Mouse (Mus musculus): Measurements from ENCODE around the gene Tyk2. TPM values are rescaled to one million over a fixed set of nuclear protein-coding genes. Genes with fewer than 3 reads are reported as not detected.

Tyk2 gene
- polyA plus RNA-seq (2012; rRNA removed): 7.8 and 8.0 TPM in 2 replicates

DNA sequence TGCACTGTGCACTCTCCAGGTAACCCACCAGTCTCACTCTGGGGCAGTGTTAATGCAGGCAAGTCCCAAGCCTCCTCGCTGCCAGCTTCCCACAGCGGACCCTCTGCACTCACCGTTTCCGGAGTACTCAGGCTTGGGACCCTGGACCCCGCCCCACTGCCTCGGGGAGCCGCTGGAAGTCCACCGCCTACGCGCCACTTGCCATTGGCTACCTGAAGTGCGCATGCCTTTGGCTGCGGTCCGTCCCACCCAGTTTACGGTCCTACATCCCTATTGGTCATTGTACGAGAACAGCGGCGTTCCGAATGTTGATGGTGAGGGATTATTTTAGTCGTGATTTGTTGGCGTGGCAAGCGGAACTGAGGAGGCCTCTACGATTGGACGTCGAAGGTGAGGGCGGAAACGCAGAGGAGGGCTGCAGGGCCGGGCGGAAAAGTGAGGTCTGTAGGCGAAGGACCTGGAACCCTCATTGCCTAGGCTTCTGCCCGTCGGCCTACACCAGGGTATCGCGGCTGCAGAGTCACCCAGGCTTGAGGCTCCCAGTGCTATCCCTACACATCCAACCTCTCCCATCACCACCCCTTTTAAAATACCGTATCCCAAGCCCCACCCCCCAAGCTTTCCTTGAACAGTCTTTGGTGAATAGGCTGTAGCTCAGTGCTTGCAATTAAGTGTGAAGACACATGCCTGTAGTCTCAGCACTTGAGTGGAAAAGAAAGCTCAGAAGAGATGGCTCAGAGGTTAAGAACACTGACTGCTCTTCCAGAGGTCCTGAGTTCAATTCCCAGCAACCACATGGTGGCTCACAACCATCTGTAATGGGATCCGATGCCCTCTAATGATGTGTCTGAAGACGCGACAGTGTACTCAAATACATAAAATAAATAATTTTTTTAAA lies at the start of gene Tyk2:
Gene Tyk2, minus strand, starts transcription at position 185 of the 898 bp plus-strand sequence.

DNA sequence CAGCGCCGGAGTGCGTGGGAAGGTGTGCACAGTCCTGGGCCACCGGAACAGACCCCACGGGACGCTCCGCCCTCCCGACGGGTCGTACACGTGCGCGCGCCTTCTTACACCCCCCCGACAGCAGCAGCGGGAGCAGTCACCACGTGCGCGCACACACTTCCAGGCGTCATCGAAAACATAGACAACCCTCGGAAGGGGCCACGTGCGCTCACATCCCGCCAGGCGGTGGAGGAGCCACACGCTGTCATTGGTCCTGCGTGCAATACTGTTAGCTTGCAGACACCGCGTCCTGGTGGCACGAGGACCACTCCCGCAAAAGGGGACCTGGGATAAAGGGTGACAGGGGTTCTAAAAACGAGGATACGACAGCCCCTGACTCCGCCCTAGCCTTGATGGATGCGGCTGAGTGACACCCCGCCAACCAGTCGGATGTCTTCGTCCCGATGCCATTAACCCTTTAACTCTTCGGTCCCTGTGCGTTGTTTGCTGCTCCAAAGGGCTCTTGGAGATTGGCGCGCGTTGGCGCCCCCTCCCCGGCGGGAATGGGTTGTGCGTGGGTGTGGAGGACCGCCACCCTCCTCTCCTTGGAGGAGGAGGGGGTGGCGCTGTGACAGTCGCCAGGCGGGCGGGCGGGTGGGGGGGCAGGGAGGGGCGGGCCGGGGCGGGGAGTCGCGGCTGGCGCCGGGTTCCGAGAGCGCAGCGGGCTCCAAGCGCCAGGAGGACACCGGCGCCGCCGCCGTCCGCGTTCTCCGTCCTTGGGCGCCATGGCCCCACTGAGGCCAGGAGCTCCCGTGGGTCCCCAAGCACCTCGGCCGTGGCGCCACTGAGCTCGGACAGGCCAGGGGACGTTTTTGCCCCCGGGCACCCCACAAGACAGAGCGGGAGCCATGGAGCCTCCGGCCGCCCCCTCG lies 34.3 kb upstream of the Tyk2 start, which contains the start of gene Pde4a:
Gene Pde4a, plus strand, starts transcription at position 674 of the 911 bp plus-strand sequence.

DNA sequence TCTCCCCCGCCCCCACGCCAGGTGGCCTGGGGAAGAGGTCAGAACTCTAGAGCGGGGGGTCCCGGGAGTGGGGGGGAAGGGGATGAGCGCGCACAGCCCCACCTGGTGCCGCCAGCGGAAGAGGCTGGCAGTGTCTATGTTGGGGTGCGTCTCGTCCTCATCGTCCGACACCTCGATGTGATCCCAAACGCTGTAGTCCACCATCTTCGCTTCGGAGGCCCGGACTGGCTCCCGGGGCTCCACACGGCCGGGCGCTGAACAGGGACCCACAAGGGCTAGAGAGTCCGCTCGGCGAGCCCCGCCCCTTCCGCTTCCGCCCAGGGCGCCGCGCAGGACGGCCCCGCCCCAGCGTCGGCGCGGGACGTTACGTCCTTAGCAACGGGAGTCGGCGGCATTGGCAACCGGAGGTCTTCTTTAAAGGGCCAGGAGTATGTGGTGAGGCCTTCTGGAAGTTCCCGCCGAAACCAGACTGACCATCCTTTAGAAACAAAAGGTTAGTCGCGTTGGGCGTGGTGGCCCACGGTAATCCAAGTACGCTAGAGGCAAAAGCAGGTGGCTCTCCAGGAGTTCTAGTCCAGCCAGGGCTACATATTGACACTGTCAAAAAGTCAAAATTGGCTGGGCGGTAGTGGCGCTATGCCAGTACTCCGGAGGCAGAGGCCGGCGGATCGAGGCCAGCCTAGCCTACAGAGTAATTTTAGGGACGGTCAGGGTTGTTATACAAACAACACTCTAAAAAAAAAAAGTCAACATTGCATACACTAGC lies 18.8 kb upstream of the Tyk2 start, which contains the start of gene Cdc37:
Gene Cdc37, minus strand, starts transcription at position 329 of the 766 bp plus-strand sequence.

DNA sequence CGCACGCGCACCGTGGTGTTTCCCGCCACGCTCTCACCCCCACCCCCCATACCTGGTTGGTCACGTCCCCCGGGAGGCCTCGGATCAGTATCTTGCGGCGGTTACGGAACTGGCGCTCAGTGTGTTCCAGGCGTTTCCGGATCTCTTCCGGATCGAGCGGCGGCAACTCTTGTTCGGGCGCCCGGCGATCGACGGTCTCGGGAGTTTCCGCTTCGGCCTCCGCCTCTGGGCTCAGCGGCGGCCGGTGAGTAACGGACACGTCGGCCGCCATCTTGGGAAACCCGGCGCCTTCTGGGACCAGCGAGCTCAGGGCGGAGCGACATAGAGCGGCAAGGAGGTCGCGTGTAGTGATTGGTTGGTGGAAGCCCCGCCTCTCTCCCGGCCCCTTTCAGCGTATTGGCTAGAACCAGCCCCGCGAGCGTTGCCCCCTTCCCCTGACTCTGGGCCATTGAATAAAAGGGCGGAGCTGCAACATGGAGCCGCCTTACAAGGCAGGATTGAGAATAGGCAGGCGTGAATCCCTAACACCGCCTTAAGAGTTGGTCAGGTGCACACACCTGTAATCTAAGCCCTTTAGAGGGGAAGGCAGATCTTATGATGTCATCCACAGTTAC lies 39.2 kb downstream of the Tyk2 start, which contains the start of the genes Gm38431 and Raver1:
Gene Gm38431, minus strand, starts transcription at position 291 of the 614 bp plus-strand sequence.
Gene Raver1, minus strand, starts transcription at position 302 of the 614 bp plus-strand sequence.

DNA sequence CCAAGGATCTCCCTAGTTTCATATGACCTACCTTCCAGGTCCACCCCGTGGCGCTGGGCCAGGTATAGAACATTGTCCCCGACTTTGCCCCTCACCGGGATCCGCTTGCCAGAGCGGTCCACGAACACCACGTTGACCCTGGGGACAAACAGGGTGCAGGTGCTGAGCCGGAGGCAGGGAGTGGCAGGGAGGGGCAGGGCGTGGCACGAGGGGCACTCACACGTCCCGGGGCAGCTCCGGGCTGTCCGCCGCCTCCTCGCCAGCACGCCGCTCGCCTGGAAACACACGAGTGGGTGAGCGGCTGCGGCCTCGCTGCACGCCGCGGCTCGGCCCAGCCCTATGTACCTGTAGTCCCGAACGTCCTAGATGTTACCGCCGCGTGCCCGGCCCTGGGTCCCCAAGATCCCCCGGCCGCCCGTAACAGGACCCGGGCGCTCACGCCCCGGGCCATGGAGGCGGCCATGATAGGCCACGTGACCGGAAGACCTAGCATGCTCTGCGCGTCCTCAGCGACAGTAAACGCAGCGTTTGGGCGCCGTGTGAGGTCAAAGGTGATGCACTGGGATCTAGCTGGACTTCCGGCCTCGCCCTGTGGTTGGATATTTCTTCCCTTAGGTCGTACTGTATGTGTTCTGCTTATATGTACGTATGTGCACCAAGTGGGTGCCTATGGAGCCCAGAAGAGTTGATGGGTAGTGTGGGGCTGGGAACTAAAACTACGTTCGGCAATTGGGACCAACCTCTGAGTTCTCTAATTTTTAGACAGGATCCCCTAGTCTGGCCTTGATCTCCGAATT lies 57.8 kb downstream of the Tyk2 start, which contains the start of the genes Gm49373 and Fdx1l:
Gene Gm49373, minus strand, starts transcription at position 53 of the 797 bp plus-strand sequence.
Gene Fdx1l, minus strand, starts transcription at position 571 of the 797 bp plus-strand sequence.

DNA sequence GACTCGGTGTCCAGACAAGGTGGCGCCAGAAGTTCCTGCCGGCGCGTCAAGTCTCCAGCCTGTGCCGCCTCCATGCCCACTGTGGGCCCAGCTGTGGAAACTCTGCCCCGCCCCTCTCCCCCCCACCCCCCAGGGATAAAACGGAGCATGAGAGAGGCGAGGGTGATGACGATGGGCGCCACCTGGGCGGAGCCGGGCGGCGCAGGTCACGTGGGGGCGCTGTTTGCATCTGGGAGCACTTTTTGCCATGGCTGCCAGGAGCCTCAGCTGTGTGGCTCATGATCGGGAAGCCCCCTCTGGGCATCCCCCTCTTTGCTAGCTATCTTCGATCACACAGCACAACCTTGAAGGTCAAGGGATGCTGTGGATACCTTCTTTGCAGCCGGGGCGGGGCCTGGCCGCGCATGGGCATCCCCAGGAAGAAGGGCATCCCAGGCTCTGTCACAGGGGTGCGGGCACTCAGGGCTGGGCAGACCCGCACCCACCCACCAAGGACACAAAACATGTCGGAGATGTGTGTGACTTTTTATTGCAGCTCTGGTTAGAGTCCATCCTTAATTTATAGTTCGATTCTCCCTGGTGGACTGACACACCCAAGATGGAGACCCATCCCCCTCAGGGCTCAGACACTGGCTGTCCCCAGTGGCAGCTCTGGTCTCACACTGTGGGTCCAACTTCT lies 63.9 kb downstream of the Tyk2 start, which contains the start of gene Zglp1:
Gene Zglp1, minus strand, starts transcription at position 88 of the 679 bp plus-strand sequence.

Other genes starting within 250 kb of the Tyk2 start
- gene Ppan, start 243.1 kb downstream of the Tyk2 start, polyA plus RNA-seq (2012; rRNA removed): 46.3 and 57.8 TPM in 2 replicates
- gene Eif3g, start 232.6 kb downstream of the Tyk2 start, polyA plus RNA-seq (2012; rRNA removed): 76.5 and 83.2 TPM in 2 replicates
- 25.1 and 28.7 TPM in 2 replicates for gene Dnmt1, start 171.4 kb downstream of the Tyk2 start, polyA plus RNA-seq (2012; rRNA removed)
- 1.5 and 1.7 TPM in 2 replicates for gene S1pr2, start 154.5 kb downstream of the Tyk2 start, polyA plus RNA-seq (2012; rRNA removed)
- 26.8 and 27.0 TPM in 2 replicates for gene Mrpl4, start 128.5 kb downstream of the Tyk2 start, polyA plus RNA-seq (2012; rRNA removed)
- 10.1 and 10.5 TPM in 2 replicates for gene Icam1, start 115.3 kb downstream of the Tyk2 start, polyA plus RNA-seq (2012; rRNA removed)
- 20.4 and 20.9 TPM in 2 replicates for gene Icam4, start 101.9 kb downstream of the Tyk2 start, polyA plus RNA-seq (2012; rRNA removed)
- 0.29 and 0.32 TPM in 2 replicates for gene Icam5, start 99.2 kb downstream of the Tyk2 start, polyA plus RNA-seq (2012; rRNA removed)
- 0.14 TPM in 1 of 2 replicates, not detected in the other for gene Zglp1, start 64.2 kb downstream of the Tyk2 start, polyA plus RNA-seq (2012; rRNA removed)
- 0.42 TPM in 2 replicates for gene Gm49373, start 58.1 kb downstream of the Tyk2 start, polyA plus RNA-seq (2012; rRNA removed)
- 25.0 and 27.6 TPM in 2 replicates for gene Fdx1l, start 57.6 kb downstream of the Tyk2 start, polyA plus RNA-seq (2012; rRNA removed)
- 1.0 and 1.2 TPM in 2 replicates for gene Gm38431, start 39.2 kb downstream of the Tyk2 start, polyA plus RNA-seq (2012; rRNA removed)
- gene Raver1, start 39.2 kb downstream of the Tyk2 start, polyA plus RNA-seq (2012; rRNA removed): 14.5 and 16.7 TPM in 2 replicates
- gene Cdc37, start 18.7 kb upstream of the Tyk2 start, polyA plus RNA-seq (2012; rRNA removed): 88.6 and 96.9 TPM in 2 replicates
- gene Pde4a, start 34.5 kb upstream of the Tyk2 start, polyA plus RNA-seq (2012; rRNA removed): 1.5 and 1.6 TPM in 2 replicates
- gene Keap1, start 108.1 kb upstream of the Tyk2 start, polyA plus RNA-seq (2012; rRNA removed): 17.2 and 17.3 TPM in 2 replicates
- gene S1pr5, start 117.2 kb upstream of the Tyk2 start, polyA plus RNA-seq (2012; rRNA removed): 0.10 TPM in 2 replicates
- 28.1 and 29.4 TPM in 2 replicates for gene Atg4d, start 134.1 kb upstream of the Tyk2 start, polyA plus RNA-seq (2012; rRNA removed)
- 16.4 and 19.3 TPM in 2 replicates for gene Kri1, start 156.7 kb upstream of the Tyk2 start, polyA plus RNA-seq (2012; rRNA removed)
- gene Cdkn2d, start 160.2 kb upstream of the Tyk2 start, polyA plus RNA-seq (2012; rRNA removed): 50.5 and 57.7 TPM in 2 replicates
- 0.45 and 0.55 TPM in 2 replicates for gene Ap1m2, start 181.1 kb upstream of the Tyk2 start, polyA plus RNA-seq (2012; rRNA removed)
- 13.5 and 14.8 TPM in 2 replicates for gene Slc44a2, start 189.5 kb upstream of the Tyk2 start, polyA plus RNA-seq (2012; rRNA removed)
- 18.1 and 20.1 TPM in 2 replicates for gene Ilf3, start 236.6 kb upstream of the Tyk2 start, polyA plus RNA-seq (2012; rRNA removed)